Mouse (Mus musculus): ENCODE data around the gene Gm5426. TPM values are rescaled to one million over a fixed set of nuclear protein-coding genes. Genes with fewer than 3 reads are reported as not detected.
"Not testable (repeated sequence)": the region's sequence is repeated elsewhere in the genome, so short reads cannot be mapped to it uniquely, and the experiment has no call there.

The Gm5426 gene
- total RNA-seq (2014; fragmentation: Nextera tagmentation) (not detected in 2 replicates), total RNA-seq (2017) (not detected in 2 replicates)

- ATAC-seq (replicated peaks; ENCODE audit: low FRiP score, low TSS enrichment, poor library complexity, severe bottlenecking), result not testable (repeated sequence)
Observed at GRCm38 (mm10) chr10:96136451-96136850, at the start of gene Gm5426. Gene Gm5426, plus strand, starts transcription at chr10:96136603.

DNA sequence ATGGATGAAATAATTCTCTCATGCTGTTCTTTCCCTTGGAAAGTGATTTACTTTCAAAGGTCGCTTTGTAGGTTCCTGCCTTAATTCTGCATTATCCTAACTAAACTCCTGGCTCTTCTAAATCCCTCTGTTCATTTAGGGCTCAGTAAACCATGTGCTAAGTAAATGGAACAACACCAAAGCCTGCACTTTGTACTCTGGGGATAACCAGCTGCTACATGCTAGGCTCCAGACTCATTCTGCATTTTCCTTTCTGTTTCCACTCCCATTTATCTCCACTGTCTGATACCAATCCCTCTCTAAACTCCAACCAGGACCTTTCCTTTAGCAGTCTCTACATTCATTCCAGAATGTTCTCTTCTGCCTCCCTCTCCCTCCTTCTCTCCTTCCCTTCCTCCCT, 46.7 kb upstream of the Gm5426 start:
- no peak for ATAC-seq (replicated peaks; ENCODE audit: low FRiP score, low TSS enrichment, poor library complexity, severe bottlenecking)

- ATAC-seq (replicated peaks; ENCODE audit: low FRiP score, low TSS enrichment, poor library complexity, severe bottlenecking), result no peak
Observed at GRCm38 (mm10) chr10:96090388-96090787, 46.0 kb upstream of the Gm5426 start.

GRCm38 (mm10) chr10:96093890-96094531, 42.4 kb upstream of the Gm5426 start:
- no peak for ATAC-seq (replicated peaks; ENCODE audit: low FRiP score, low TSS enrichment, poor library complexity, severe bottlenecking)

DNA sequence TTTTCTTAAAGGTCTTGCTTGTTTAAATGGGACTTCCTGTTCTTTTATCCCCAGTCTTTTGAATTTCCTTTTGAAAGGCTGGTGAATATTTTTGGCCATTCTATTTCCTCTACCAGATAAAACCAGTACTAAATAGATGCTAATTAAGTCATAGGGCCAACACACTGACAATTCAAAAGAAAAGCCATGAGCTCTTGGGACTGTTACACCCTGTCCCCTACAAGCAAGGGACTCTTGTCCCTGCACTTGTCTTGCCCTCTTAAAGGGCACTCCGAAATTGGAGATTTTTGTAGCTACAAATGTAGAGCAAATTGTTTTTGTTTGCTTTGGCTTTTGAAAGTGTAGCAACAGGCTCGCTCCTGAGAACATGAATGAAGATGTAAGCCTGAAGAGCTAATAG, 41.8 kb upstream of the Gm5426 start:
- no peak for ATAC-seq (replicated peaks; ENCODE audit: low FRiP score, low TSS enrichment, poor library complexity, severe bottlenecking)

DNA sequence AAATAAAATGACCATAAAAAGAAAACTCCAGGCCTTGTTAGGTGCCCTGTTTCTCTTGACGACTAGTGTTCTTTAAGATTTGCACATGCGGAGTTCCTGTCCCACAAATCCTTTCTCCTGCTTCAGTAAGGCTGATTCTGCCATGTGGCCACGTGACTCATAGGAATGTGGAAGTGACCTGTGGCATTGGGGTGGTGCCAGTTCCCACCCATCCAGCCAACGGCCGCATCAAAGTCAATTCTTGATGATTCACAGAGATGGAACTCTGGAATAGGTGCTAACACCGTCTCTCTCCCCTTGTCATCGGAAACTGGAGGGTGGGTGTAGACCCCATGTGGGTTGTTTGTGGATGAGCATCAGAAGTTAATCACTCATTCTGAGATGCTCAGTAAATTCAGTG, 39.7 kb upstream of the Gm5426 start:
- ATAC-seq (replicated peaks; ENCODE audit: low FRiP score, low TSS enrichment, poor library complexity, severe bottlenecking), result no peak

DNA sequence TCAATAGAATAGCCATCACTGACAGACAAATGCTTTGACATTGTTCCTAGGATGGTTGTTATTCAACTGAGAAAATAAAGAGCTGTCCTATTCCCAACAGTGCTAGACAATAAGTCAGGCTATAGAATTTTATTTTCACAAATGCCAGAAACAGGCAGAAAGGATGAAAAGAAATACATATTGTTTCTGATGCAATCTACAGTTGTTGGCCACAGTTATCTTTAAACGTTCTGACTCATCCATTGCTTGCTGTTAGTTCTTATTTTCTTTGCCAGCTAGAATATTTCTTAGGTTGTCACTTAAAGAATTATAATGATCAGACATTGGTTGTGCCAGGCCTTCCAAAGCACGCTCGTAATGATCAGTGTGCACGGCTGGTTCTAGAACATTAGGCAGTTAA, 35.4 kb upstream of the Gm5426 start:
- ATAC-seq (replicated peaks; ENCODE audit: low FRiP score, low TSS enrichment, poor library complexity, severe bottlenecking), result no peak

- ATAC-seq (replicated peaks; ENCODE audit: low FRiP score, low TSS enrichment, poor library complexity, severe bottlenecking), result peak; percentile 53; the same call in 1 of the 2 replicates
Observed at GRCm38 (mm10) chr10:96104158-96104557, 32.2 kb upstream of the Gm5426 start.

- peak; percentile 95 for ATAC-seq (replicated peaks; ENCODE audit: low FRiP score, low TSS enrichment, poor library complexity, severe bottlenecking)
Observed at GRCm38 (mm10) chr10:96104624-96105023, 31.8 kb upstream of the Gm5426 start.

GRCm38 (mm10) chr10:96105124-96105523, 31.3 kb upstream of the Gm5426 start:
- peak; percentile 83 for ATAC-seq (replicated peaks; ENCODE audit: low FRiP score, low TSS enrichment, poor library complexity, severe bottlenecking)

DNA sequence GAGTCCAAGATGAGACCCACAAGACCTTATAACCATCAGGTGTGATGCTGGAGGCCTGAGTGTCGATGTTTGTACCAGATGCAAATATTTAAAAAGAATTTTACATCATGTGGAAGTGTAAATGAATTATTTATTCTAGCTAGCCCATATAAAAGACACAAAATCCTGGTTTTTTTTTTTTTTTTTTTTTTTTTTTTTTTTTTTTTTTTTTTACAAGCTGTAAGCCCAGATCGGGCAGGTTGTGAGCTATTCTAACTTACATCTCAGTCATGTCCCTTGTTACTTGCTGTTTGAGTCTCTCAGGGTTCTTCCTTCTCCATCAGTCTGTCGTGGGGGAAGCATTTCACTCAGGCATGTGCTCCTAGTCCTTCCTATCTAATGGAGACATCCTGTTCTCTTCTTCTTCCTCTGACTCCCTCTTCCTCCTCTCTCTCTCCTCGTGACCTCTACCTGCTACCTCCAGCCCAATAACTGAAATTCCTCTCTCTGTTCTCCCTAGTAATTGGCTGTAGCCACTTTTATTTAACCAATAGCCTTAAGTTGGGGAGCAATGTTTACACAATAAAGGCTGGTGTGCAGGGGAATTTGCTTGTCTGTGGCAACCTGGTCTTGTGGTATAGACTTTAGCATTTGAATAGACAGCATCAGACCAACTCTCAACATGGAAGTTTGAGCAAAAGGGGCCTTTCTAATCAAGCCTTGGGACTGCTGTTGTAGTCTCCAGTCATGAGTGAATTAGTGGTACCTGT, 29.3 kb upstream of the Gm5426 start:
- ATAC-seq (replicated peaks; ENCODE audit: low FRiP score, low TSS enrichment, poor library complexity, severe bottlenecking), result no peak

DNA sequence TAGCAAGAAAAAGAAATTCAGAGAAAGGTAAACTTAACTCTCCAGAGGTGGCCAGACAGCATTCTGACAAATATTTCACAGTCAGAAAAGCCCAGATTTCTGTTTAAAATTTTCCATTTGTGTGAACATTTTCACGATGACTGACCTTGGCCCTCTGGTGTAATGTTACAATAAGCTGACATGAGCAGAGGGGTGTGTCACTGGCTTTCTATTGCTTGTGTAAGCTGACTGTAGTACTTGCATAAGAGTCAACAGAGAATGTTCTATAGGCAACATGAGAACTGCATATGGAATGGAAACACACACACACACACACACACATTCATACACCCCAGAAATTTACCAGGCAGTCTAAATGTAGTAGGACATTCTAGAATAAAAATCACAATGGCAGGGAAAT, 28.6 kb upstream of the Gm5426 start:
- ATAC-seq (replicated peaks; ENCODE audit: low FRiP score, low TSS enrichment, poor library complexity, severe bottlenecking), result no peak

DNA sequence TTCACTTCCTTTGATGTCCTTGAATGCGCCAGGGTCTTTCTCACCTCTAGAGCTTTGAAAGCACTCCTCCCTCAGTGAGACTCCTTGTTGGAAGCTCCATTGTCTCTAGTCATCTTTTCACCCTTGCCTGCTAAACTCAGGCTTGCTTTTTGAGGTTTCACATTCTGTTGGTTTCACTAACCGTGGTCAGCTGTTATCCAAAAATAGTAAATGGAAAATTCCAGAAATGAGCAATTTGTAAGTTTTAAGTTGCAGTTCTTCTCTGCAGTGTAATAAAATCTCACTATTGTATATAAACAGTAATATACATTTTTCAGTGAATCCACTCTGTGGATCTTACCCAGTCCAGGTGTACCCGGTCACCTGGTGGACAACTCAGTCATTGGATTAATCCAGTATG, 21.1 kb upstream of the Gm5426 start:
- ATAC-seq (replicated peaks; ENCODE audit: low FRiP score, low TSS enrichment, poor library complexity, severe bottlenecking), result no peak

GRCm38 (mm10) chr10:96120821-96121220, 15.6 kb upstream of the Gm5426 start:
- no peak for ATAC-seq (replicated peaks; ENCODE audit: low FRiP score, low TSS enrichment, poor library complexity, severe bottlenecking)

DNA sequence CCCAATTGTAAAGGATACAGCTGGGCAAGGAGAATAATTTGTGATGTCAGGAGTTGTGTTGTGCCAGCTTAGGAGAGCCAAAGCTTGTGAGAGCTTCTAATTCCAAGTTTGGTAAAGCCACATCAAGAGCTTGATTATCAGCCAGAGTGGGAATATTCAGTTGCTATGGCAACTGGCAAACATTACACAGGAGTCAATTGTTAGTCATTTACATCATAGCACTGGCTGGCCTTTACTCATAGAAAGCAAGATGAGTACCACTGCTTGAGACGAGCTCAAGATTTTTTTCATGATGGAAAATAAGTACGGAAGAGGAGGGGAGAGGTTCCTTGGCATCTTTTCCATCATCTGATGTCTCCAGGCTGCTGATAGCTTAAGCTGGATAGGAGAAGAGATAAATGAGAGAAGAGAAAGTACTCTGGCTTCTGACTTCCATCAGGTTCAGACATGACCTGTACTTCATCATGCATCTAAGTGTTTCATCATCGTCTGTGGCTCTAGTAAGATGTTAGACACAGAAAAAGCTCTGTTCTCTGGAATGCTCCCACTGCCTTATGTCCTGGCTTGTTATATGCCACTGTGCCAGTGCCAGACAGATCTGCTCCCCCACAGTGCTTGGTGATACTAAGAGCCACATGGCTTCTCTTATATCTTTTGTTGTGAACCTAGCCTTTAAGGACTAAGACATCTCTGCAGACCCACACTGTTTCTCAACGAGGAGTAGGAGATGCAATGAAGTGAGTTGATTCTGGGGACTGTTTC, 15.0 kb upstream of the Gm5426 start:
- no peak for ATAC-seq (replicated peaks; ENCODE audit: low FRiP score, low TSS enrichment, poor library complexity, severe bottlenecking)

DNA sequence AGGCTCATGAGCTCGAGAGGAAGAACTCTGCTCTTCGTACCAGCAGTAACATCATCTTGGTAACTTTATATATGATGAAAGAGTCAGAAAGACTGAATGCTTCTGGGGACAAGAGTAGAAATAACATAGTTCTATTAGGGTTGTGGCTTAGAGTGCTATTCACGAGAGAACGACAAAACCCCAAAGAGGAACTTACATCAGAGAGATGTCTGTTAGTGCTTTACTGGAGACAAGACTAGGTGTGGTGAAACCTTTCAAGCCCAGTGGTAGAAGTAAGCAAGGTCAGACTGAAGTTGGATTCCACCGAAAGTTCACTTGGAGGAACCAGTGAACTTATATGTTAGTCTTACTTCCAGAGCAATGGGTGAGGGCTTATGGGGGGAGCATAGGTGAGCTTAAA, 12.5 kb upstream of the Gm5426 start:
- ATAC-seq (replicated peaks; ENCODE audit: low FRiP score, low TSS enrichment, poor library complexity, severe bottlenecking), result 0 out of 2 replicates have a peak, but pooled peaks have one; percentile 4

- peak; percentile 76 for ATAC-seq (replicated peaks; ENCODE audit: low FRiP score, low TSS enrichment, poor library complexity, severe bottlenecking)
Observed at GRCm38 (mm10) chr10:96124290-96124689, 12.1 kb upstream of the Gm5426 start.

DNA sequence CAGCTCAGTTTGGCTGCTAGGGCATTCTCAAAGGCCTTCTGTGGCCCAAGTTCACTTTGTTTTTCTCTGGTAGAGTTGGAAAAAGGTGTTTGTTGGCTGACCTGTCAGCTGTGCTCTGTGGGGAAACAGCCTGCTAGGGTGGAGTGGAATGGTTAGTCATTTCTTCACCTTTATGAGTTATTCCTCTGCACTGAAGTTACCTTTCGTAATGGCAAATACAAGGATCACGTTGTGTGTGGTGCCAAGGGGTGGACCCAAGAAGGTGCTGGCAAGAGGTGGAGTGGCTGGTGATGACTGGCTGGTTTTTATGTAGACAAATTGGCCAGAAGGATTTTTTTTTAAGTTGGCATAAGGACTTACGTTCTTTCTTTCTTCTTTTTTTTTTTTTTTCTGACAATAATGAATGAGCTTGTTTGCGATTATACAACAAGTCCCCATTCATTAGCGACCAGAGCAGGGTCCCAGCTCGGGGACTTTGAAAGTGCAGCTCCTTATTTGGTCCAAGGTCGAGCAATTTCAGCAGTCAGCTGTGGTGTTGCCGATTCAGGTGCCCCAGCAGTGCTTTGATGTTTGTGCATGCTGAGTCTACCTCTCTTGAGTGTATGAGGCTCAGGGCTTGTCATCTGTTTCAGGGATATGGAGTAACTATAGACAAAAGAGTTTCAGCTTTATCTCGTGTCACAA, 10.5 kb upstream of the Gm5426 start:
- ATAC-seq (replicated peaks; ENCODE audit: low FRiP score, low TSS enrichment, poor library complexity, severe bottlenecking), result no peak

DNA sequence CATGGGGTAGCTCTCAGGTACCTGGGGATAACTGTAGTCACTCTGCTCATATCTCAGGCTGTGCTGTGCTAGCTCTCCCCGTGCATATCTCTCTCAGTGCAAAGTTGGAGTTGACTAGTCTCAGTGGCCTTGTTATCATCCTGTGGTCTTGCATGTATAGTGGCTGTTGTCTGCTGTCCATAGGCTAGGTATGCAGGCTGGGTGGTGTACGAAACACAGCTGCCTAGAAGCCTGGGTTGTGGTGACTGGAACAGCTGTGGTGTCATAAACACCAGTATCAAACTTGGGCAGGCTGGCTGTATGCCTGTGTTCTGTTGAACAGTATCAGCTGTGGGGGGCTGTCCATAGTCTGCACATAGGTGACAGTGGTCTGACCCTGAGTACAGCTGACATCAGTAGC, 7.2 kb upstream of the Gm5426 start:
- peak; percentile 88 for ATAC-seq (replicated peaks; ENCODE audit: low FRiP score, low TSS enrichment, poor library complexity, severe bottlenecking)

- ATAC-seq (replicated peaks; ENCODE audit: low FRiP score, low TSS enrichment, poor library complexity, severe bottlenecking), result no peak
Observed at GRCm38 (mm10) chr10:96130406-96130805, 6.0 kb upstream of the Gm5426 start.
